10 mouse cellular contexts compared by ENCODE assay signal in the genomic region with DNA sequence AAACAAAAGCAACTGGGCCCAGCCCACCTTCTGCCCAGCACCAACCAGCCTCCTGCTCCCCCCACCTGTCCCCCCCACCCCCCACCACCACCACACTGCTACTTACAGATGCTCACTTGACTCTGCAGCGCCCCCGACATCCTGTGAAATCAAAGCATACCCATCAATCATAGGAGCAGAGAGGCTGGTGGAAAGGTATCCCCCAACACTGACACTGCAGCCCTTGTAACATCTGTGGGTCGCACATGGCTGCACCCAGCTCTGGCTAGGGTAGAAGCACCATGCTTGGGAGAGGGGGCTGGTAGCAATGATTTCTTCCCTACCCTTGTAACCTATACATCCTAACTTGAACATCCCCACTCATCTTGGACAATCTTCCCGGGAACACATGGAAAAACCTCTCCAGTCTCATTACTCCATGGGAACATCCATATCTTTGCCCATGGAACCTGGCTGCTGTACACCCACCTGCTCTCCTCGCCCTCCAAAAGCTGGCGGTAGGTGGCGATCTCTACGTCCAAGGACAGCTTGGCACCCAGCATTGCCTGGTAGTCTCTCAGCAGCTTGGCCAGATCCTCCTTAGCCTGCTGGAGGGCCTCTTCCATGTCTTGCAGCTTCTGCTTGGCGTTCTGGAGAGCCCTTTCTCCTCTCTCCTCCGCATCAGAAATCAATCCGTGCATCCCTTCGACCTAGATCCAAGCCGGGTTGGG. TPM values are rescaled to one million over a fixed set of nuclear protein-coding genes. Genes with fewer than 3 reads are reported as not detected.
A peak's percentile ranks its signal among the peaks of the same experiment; 100 is the strongest.
DNase-seq lines count a peak whose midpoint lies in the region; ATAC-seq lines count a peak whose summit lies in the region.
"Had no signal": no experiment of that assay in that cellular context is flagged by ENCODE, and none has a peak within 500 bp of the region (broad histone marks: within the 10 kb centered on the region; RNA-seq: fewer than 3 reads in every experiment).

No protein-coding gene starts in this region.

- no peaks in the 10 kb centered on the region for H3K36me3 ChIP-seq in heart, embryonic 13.5 days
- no peaks in the 10 kb centered on the region for H3K36me3 ChIP-seq in hindbrain, embryonic 14.5 days (replicated peaks; ENCODE audit: control insufficient read depth, insufficient read depth)
- no peaks in the 10 kb centered on the region for H3K36me3 ChIP-seq in midbrain, embryonic 13.5 days

- peak overlapping the region; percentile 91 for H3K4me2 ChIP-seq in heart, embryonic 13.5 days
- peak overlapping the region; percentile 75 for H3K4me2 ChIP-seq in hindbrain, embryonic 14.5 days (replicated peaks)
- peak overlapping the region; percentile 78 for H3K4me2 ChIP-seq in midbrain, embryonic 13.5 days (replicated peaks)

- intact Hi-C loops in heart, postnatal 36 days (cut with DNase I) = no loop called here
- intact Hi-C loops in left cerebral cortex, postnatal 25 days (cut with DNase I) = no loop called here

- peaks cover 17% of the 10 kb centered on the region for H3K4me1 ChIP-seq in heart, embryonic 13.5 days
- H3K4me1 ChIP-seq in hindbrain, embryonic 14.5 days (replicated peaks; ENCODE audit: control insufficient read depth, insufficient read depth, low read length) = peaks cover 9% of the 10 kb centered on the region
- H3K4me1 ChIP-seq in midbrain, embryonic 13.5 days (replicated peaks) = peaks cover 20% of the 10 kb centered on the region

- peaks cover 92% of the 10 kb centered on the region for H3K27me3 ChIP-seq in heart, embryonic 13.5 days (replicated peaks)
- peaks cover 30% of the 10 kb centered on the region for H3K27me3 ChIP-seq in hindbrain, embryonic 14.5 days (ENCODE audit: control insufficient read depth, insufficient read depth, low read length)
- peaks cover 35% of the 10 kb centered on the region for H3K27me3 ChIP-seq in midbrain, embryonic 13.5 days

- H3K9ac ChIP-seq in heart, embryonic 13.5 days = peak overlapping the region; percentile 71; the same call in 1 of the 2 replicates
- H3K9ac ChIP-seq in hindbrain, embryonic 14.5 days = peak overlapping the region; percentile 56; the same call in 1 of the 2 replicates
- H3K9ac ChIP-seq in midbrain, embryonic 13.5 days (replicated peaks) = no peak overlapping the region

- no peak for ATAC-seq in heart, embryonic 13.5 days (ENCODE audit: extremely low read depth, insufficient number of reproducible peaks, low FRiP score, low TSS enrichment)
- peak; percentile 27; the same call in 1 of the 2 replicates for ATAC-seq in hindbrain, embryonic 14.5 days (ENCODE audit: low FRiP score)
- 0 out of 2 replicates have a peak, but pooled peaks have one; percentile 31 for ATAC-seq in midbrain, embryonic 13.5 days
- ATAC-seq: Patski had no signal

- no peak overlapping the region for H3K27ac ChIP-seq in heart, embryonic 13.5 days (replicated peaks)
- no peak overlapping the region for H3K27ac ChIP-seq in hindbrain, embryonic 14.5 days
- no peak overlapping the region for H3K27ac ChIP-seq in midbrain, embryonic 13.5 days

- no peak for DNase-seq in heart, postnatal 36 days
- peak; percentile 18 for DNase-seq in embryo, embryonic 11 days
- no peak for DNase-seq in hindbrain, embryonic 14.5 days (ENCODE audit: low spot score)
- no peak for DNase-seq in B cell, adult 2 months
- DNase-seq in adipocyte (ENCODE audit: low spot score) = no peak
- no peak for DNase-seq in left cerebral cortex, postnatal 25 days (ENCODE audit: low spot score in 2 of 2)

- no peaks in the 10 kb centered on the region for H3K9me3 ChIP-seq in heart, embryonic 13.5 days
- H3K9me3 ChIP-seq in hindbrain, embryonic 14.5 days (ENCODE audit: control insufficient read depth, low read length) = no peaks in the 10 kb centered on the region
- H3K9me3 ChIP-seq in midbrain, embryonic 13.5 days = no peaks in the 10 kb centered on the region

- peak overlapping the region; percentile 53 for H3K4me3 ChIP-seq in heart, embryonic 13.5 days
- H3K4me3 ChIP-seq in hindbrain, embryonic 14.5 days (replicated peaks; ENCODE audit: low read length) = peak overlapping the region; percentile 42
- peak overlapping the region; percentile 47 for H3K4me3 ChIP-seq in midbrain, embryonic 13.5 days (replicated peaks)

- 42% methylated on average over 13 of the region's 13 CpGs for WGBS in heart, embryonic 13.5 days
- 53% methylated on average over 13 of the region's 13 CpGs for WGBS in hindbrain, embryonic 14.5 days
- 61% methylated on average over 13 of the region's 13 CpGs for WGBS in midbrain, embryonic 13.5 days

RNA-seq across cellular contexts. Expression of a gene that starts 8.9 kb away (rescaled TPM):
- polyA plus RNA-seq in heart, embryonic 13.5 days (2015; fragmentation: Nextera tagmentation; extraction: Ambion mirVana) = not detected in 2 replicates
- not detected for total RNA-seq in heart, postnatal 36 days (2021)
- 0.20 and 0.21 TPM in 2 replicates for polyA plus RNA-seq in hindbrain, embryonic 14.5 days (2014; fragmentation: Nextera tagmentation; extraction: Ambion mirVana)
- 0.15 TPM in 1 of 2 replicates, not detected in the other for polyA plus RNA-seq in midbrain, embryonic 13.5 days (2015; fragmentation: Nextera tagmentation; extraction: Ambion mirVana)
- total RNA-seq in left cerebral cortex, postnatal 25 days (2021) = 10 to 100 TPM; 10.1 to 12.6 TPM
- total RNA-seq: heart, postnatal 14 days had no signal
- polyA plus RNA-seq: Patski had no signal

RNA-seq across cellular contexts. Expression of a gene that starts 10.0 kb away (rescaled TPM):
- 0.28 and 0.41 TPM in 2 replicates for polyA plus RNA-seq in heart, embryonic 13.5 days (2015; fragmentation: Nextera tagmentation; extraction: Ambion mirVana)
- total RNA-seq in heart, postnatal 36 days (2021) = not detected
- 11.9 and 12.2 TPM in 2 replicates for polyA plus RNA-seq in hindbrain, embryonic 14.5 days (2014; fragmentation: Nextera tagmentation; extraction: Ambion mirVana)
- 4.2 and 4.7 TPM in 2 replicates for polyA plus RNA-seq in midbrain, embryonic 13.5 days (2015; fragmentation: Nextera tagmentation; extraction: Ambion mirVana)
- 1 to 10 TPM; 2.4 to 2.5 TPM for total RNA-seq in left cerebral cortex, postnatal 25 days (2021)
- polyA plus RNA-seq: Patski had no signal

RNA-seq across cellular contexts. Expression of a gene that starts 32.1 kb away (rescaled TPM):
- polyA plus RNA-seq in heart, embryonic 13.5 days (2015; fragmentation: Nextera tagmentation; extraction: Ambion mirVana) = not detected in 2 replicates
- not detected for total RNA-seq in heart, postnatal 36 days (2021)
- polyA plus RNA-seq in hindbrain, embryonic 14.5 days (2014; fragmentation: Nextera tagmentation; extraction: Ambion mirVana) = not detected in 2 replicates
- polyA plus RNA-seq in midbrain, embryonic 13.5 days (2015; fragmentation: Nextera tagmentation; extraction: Ambion mirVana) = not detected in 2 replicates
- not detected for total RNA-seq in left cerebral cortex, postnatal 25 days (2021)
- total RNA-seq: heart, postnatal 14 days had no signal
- polyA plus RNA-seq: Patski had no signal

RNA-seq across cellular contexts. Expression of a gene that starts 42.6 kb away (rescaled TPM):
- polyA plus RNA-seq in heart, embryonic 13.5 days (2015; fragmentation: Nextera tagmentation; extraction: Ambion mirVana) = not detected in 2 replicates
- total RNA-seq in heart, postnatal 36 days (2021) = not detected
- polyA plus RNA-seq in hindbrain, embryonic 14.5 days (2014; fragmentation: Nextera tagmentation; extraction: Ambion mirVana) = not detected in 2 replicates
- not detected in 2 replicates for polyA plus RNA-seq in midbrain, embryonic 13.5 days (2015; fragmentation: Nextera tagmentation; extraction: Ambion mirVana)
- under 1 TPM; 0.16 to 0.23 TPM for total RNA-seq in left cerebral cortex, postnatal 25 days (2021)
- total RNA-seq: heart, postnatal 14 days had no signal
- polyA plus RNA-seq: Patski had no signal

RNA-seq across cellular contexts. Expression of a gene that starts 58.4 kb away (rescaled TPM):
- polyA plus RNA-seq in heart, embryonic 13.5 days (2015; fragmentation: Nextera tagmentation; extraction: Ambion mirVana) = not detected in 2 replicates
- total RNA-seq in heart, postnatal 36 days (2021) = not detected
- 0.52 and 0.68 TPM in 2 replicates for polyA plus RNA-seq in hindbrain, embryonic 14.5 days (2014; fragmentation: Nextera tagmentation; extraction: Ambion mirVana)
- polyA plus RNA-seq in midbrain, embryonic 13.5 days (2015; fragmentation: Nextera tagmentation; extraction: Ambion mirVana) = 0.50 and 1.0 TPM in 2 replicates
- 1 to 10 TPM; 1.3 to 2.0 TPM for total RNA-seq in left cerebral cortex, postnatal 25 days (2021)
- total RNA-seq: heart, postnatal 14 days had no signal
- polyA plus RNA-seq: Patski had no signal
